Mouse (Mus musculus) 3134 (cell line): ENCODE results near the gene Fads1.

Experiments used
- DNase-seq: peaks from one replicate; pipeline ENCODE4 v3.0.0-alpha.2; 2011; ENCODE audit warnings: low spot score; ENCODE audit not compliant: insufficient read length; ENCODE audit errors: extremely low read depth

Gene Fads1

DNA sequence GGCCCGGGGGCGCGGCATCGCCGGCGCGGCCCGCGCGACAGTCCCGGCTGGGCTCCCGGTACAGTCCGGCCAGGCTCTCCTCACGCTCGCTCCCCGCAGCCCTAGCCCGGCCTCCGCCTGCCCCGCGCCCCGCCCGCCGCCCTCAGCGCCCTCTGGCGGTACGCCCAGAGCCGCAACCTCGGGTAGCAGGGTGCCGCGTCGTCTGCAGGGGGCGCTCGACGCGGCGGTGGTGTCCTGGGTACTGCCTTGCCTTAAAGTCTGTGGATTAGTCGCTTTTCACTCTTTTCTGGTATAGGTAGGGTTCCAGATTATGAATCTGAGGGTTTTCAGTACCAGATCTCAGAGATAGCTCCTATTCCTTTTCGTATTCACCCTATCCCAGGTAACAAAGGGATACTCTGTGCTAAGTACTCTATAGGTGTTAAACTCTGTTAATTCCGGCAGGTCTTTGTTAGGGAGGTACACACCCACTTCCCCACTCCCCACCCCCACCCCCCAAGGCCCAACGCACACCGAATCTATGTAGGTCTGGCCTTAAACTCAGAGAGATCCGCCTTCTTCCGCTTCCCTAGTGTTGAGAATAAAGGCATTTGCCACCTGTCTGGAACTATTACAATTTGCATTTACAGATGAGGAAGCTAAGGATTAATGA, 58.1 kb downstream of the Fads1 start, which contains the start of gene Myrf:
Gene Myrf, minus strand, starts transcription at position 95 of the 652 bp plus-strand sequence.
- DNase-seq, result no peak

- no peak for DNase-seq
Observed at GRCm38 (mm10) chr19:10242916-10243315, 60.2 kb downstream of the Fads1 start.

DNA sequence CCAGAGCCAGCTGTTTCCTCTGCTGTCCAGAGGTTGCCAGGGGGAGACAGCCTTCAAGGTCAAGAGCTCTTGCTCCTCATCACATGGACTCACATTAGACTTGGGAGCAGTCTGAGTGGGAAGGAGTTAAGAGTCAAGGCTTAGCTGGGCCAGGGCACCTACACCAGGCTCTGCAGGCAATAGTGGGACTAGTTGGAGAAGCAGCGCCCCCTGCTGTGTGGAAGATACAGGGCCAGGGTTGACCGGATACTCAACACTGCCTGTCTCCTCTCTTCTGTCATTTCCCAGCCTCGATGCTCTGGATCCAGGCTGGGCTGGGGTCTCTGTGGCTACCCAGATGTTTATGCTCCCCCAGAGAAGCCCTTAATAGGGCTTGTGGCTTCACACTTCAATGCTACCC, 61.5 kb downstream of the Fads1 start:
- DNase-seq, result no peak
